Mouse (Mus musculus): Measurements from ENCODE around the gene Tamm41.

The Tamm41 gene

GRCm38 (mm10) chr6:115022876-115023275, 14.8 kb downstream of the Tamm41 start:
- DNase-seq = no peak

GRCm38 (mm10) chr6:115015461-115015860, 22.2 kb downstream of the Tamm41 start:
- no peak for DNase-seq

GRCm38 (mm10) chr6:115013574-115013973, 24.1 kb downstream of the Tamm41 start:
- no peak for DNase-seq

- DNase-seq = no peak
Measured at GRCm38 (mm10) chr6:115011792-115012191, 25.9 kb downstream of the Tamm41 start.

- DNase-seq = no peak
Measured at GRCm38 (mm10) chr6:115010815-115011214, 26.9 kb downstream of the Tamm41 start.

GRCm38 (mm10) chr6:115010304-115010703, 27.4 kb downstream of the Tamm41 start:
- DNase-seq = no peak

GRCm38 (mm10) chr6:115007728-115008127, 29.9 kb downstream of the Tamm41 start:
- peak; percentile 84 for DNase-seq

GRCm38 (mm10) chr6:115006948-115007347, 30.7 kb downstream of the Tamm41 start:
- DNase-seq = no peak

- no peak for DNase-seq
Measured at GRCm38 (mm10) chr6:115006065-115006464, 31.6 kb downstream of the Tamm41 start.

- no peak for DNase-seq
Measured at GRCm38 (mm10) chr6:115005351-115005890, 32.3 kb downstream of the Tamm41 start.

- no peak for DNase-seq
Measured at GRCm38 (mm10) chr6:115004636-115005035, 33.0 kb downstream of the Tamm41 start.

- DNase-seq = no peak
Measured at GRCm38 (mm10) chr6:114998374-114999031, 39.2 kb downstream of the Tamm41 start.

- DNase-seq = no peak
Measured at GRCm38 (mm10) chr6:114997471-114997870, 40.2 kb downstream of the Tamm41 start.

- no peak for DNase-seq
Measured at GRCm38 (mm10) chr6:114996910-114997309, 40.8 kb downstream of the Tamm41 start.

- DNase-seq = peak; percentile 51
Measured at GRCm38 (mm10) chr6:114994079-114994478, 43.6 kb downstream of the Tamm41 start.

GRCm38 (mm10) chr6:114993659-114994058, 44.0 kb downstream of the Tamm41 start:
- DNase-seq = no peak

GRCm38 (mm10) chr6:114991909-114992308, 45.8 kb downstream of the Tamm41 start:
- no peak for DNase-seq

GRCm38 (mm10) chr6:114988619-114988980, 49.1 kb downstream of the Tamm41 start:
- peak; percentile 50 for DNase-seq

GRCm38 (mm10) chr6:114987966-114988618, 49.6 kb downstream of the Tamm41 start:
- DNase-seq = peak; percentile 60

- DNase-seq = no peak
Measured at GRCm38 (mm10) chr6:114982671-114983070, 55.0 kb downstream of the Tamm41 start.

- DNase-seq = no peak
Measured at GRCm38 (mm10) chr6:114979715-114980114, 58.0 kb downstream of the Tamm41 start.

GRCm38 (mm10) chr6:114976915-114977419, 60.7 kb downstream of the Tamm41 start:
- peak; percentile 69 for DNase-seq

- DNase-seq = no peak
Measured at GRCm38 (mm10) chr6:114974331-114974730, 63.3 kb downstream of the Tamm41 start.

GRCm38 (mm10) chr6:114972988-114973387, 64.7 kb downstream of the Tamm41 start:
- DNase-seq = no peak

Data from lung, postnatal 10 days (tissue).